In the genomic region with DNA sequence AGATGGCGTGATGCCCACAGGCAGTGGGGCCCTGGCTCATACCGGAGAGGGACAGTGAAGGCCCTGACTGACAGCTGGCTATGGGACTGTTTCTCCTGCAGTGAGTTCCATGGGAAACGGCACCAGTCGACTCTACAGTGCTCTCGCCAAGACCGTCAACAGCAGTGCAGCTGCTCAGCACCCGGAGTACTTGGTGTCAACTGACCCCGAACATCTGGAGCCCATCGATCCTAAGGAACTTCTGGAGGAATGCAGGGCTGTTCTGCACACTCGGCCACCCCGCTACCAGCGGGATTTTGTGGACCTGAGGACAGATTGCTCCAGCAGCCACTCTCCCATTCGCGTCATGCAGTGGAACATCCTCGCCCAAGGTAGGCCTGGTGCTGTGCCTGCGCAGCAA, we compare ENCODE assay signal across 13 mouse cellular contexts. TPM values are rescaled to one million over a fixed set of nuclear protein-coding genes. Genes with fewer than 3 reads are reported as not detected.
DNase-seq lines count a peak whose midpoint lies in the region; ATAC-seq and TF ChIP-seq lines count a peak whose summit lies in the region.
"Had no signal": no experiment of that assay in that cellular context is flagged by ENCODE, and none has a peak within 500 bp of the region (broad histone marks: within the 10 kb centered on the region; RNA-seq: fewer than 3 reads in every experiment).

No protein-coding gene starts in this region.

- TF ChIP-seq POLR2A in CH12.LX (IDR thresholded peaks at IDR 0.05; ENCODE audit: low read depth, low read length), result no peak

- intact Hi-C loops in heart, postnatal 36 days (cut with DNase I), result no loop called here
- intact Hi-C loops in left cerebral cortex, postnatal 14 days (cut with DNase I), result no loop called here

- WGBS in lung, embryonic 15.5 days, result 56% methylated on average over 16 of the region's 16 CpGs

- TF ChIP-seq EP300 in CH12.LX (IDR thresholded peaks at IDR 0.05; ENCODE audit: low read length), result no peak

- no peak overlapping the region for H3K9ac ChIP-seq in CH12.LX (ENCODE audit: insufficient read depth, low read depth)
- no peak overlapping the region for H3K9ac ChIP-seq in lung, embryonic 15.5 days

- TF ChIP-seq CTCF in CH12.LX (conservative IDR thresholded peaks at IDR 0.05 in 1 of 2, IDR thresholded peaks at IDR 0.05 in 1 of 2; ENCODE audit: low read depth in 2 of 2, low read length in 2 of 2), result no peak

- TF ChIP-seq RAD21 in CH12.LX (IDR thresholded peaks at IDR 0.05; ENCODE audit: low read depth, low read length), result no peak

- no peaks in the 10 kb centered on the region for H3K9me3 ChIP-seq in CH12.LX (replicated peaks; ENCODE audit: low read length)
- H3K9me3 ChIP-seq in lung, embryonic 15.5 days, result no peaks in the 10 kb centered on the region
- H3K9me3 ChIP-seq: hindbrain, embryonic 10.5 days had no signal

- H3K27me3 ChIP-seq in CH12.LX (replicated peaks), result no peaks in the 10 kb centered on the region
- no peaks in the 10 kb centered on the region for H3K27me3 ChIP-seq in lung, embryonic 15.5 days

- dilution Hi-C loops in CH12.LX (cut with MboI; ENCODE audit: extremely low pct_ligation_motif_present, extremely low pct_unique_long_range_greater_than_20kb, low sequenced_read_pairs), result no loop called here

- no peaks in the 10 kb centered on the region; the same call in 1 of the 2 replicates for H3K79me2 ChIP-seq in CH12.LX (replicated peaks; ENCODE audit: control insufficient read depth, extremely low read depth, insufficient read depth, poor library complexity, severe bottlenecking)

- H3K4me2 ChIP-seq in CH12.LX (ENCODE audit: insufficient read depth, low read depth, poor library complexity, severe bottlenecking), result no peak overlapping the region
- no peak overlapping the region for H3K4me2 ChIP-seq in lung, embryonic 15.5 days

- peak; percentile 92 for ATAC-seq in lung, embryonic 15.5 days (ENCODE audit: borderline replicate concordance, extremely low read depth, low FRiP score, low TSS enrichment)

- H3K36me3 ChIP-seq in CH12.LX (replicated peaks in 1 of 2; ENCODE audit: control insufficient read depth in 1 of 2, insufficient read depth in 1 of 2, low read length in 1 of 2), result peaks cover 28 to 61% of the 10 kb centered on the region in 2 experiments
- H3K36me3 ChIP-seq in lung, embryonic 15.5 days, result peaks cover 14% of the 10 kb centered on the region

- peak overlapping the region; percentile 38; the same call in 1 of the 2 replicates for H3K27ac ChIP-seq in CH12.LX (ENCODE audit: insufficient read depth, low read depth)
- peak overlapping the region; percentile 15; the same call in 1 of the 2 replicates for H3K27ac ChIP-seq in lung, embryonic 15.5 days
- H3K27ac ChIP-seq: hindbrain, embryonic 10.5 days had no signal

- H3K4me3 ChIP-seq in CH12.LX (replicated peaks in 1 of 3; ENCODE audit: low read depth in 2 of 3, low read length in 2 of 3, poor library complexity in 1 of 3), result peak overlapping the region in 1 of 3 experiments; percentile 15
- no peak overlapping the region for H3K4me3 ChIP-seq in lung, embryonic 15.5 days
- H3K4me3 ChIP-seq: hindbrain, embryonic 10.5 days had no signal

- in situ Hi-C loops in CH12.LX (cut with MboI; ENCODE audit: low pct_ligation_motif_present, low pct_unique_long_range_greater_than_20kb, low sequenced_read_pairs), result no loop called here

- peak; percentile 96 for DNase-seq in heart, adult 11 months
- DNase-seq in heart, postnatal 36 days, result no peak
- DNase-seq in CH12.LX (ENCODE audit: extremely low read depth), result no peak
- DNase-seq in forelimb bud, embryonic 11.5 days (ENCODE audit: low read depth, low spot score), result peak; percentile 62
- no peak for DNase-seq in left cerebral cortex, adult 18-20 months (ENCODE audit: low spot score in 2 of 2)
- DNase-seq in frontal cortex, postnatal 10 days (ENCODE audit: low spot score in 2 of 2), result no peak
- DNase-seq in left cerebral cortex, postnatal 14 days (ENCODE audit: low spot score in 2 of 2), result no peak
- DNase-seq: cerebellum, adult 18-20 months; layer of hippocampus, postnatal 36 days; midbrain, embryonic 14.5 days; retina, postnatal 1 day had no signal

- peaks cover 9 to 24% of the 10 kb centered on the region in 2 experiments for H3K4me1 ChIP-seq in CH12.LX (ENCODE audit: control insufficient read depth in 1 of 2, insufficient read depth in 2 of 2)
- peaks cover 14% of the 10 kb centered on the region; the same call in 1 of the 2 replicates for H3K4me1 ChIP-seq in lung, embryonic 15.5 days
- H3K4me1 ChIP-seq: hindbrain, embryonic 10.5 days had no signal

TF ChIP-seq in CH12.LX, 34 proteins besides CTCF, POLR2A, EP300 and RAD21:
- TF ChIP-seq ZMIZ1 (IDR thresholded peaks at IDR 0.05; ENCODE audit: low read depth, low read length), result no peak
- no peak for TF ChIP-seq NELFE (IDR thresholded peaks at IDR 0.05; ENCODE audit: low read depth, low read length)
- TF ChIP-seq TBP (conservative IDR thresholded peaks at IDR 0.05; ENCODE audit: low read depth, low read length), result no peak
- TF ChIP-seq NRF1 (IDR thresholded peaks at IDR 0.05; ENCODE audit: low read depth, low read length), result no peak
- no peak for TF ChIP-seq CHD2 (IDR thresholded peaks at IDR 0.05; ENCODE audit: low read length)
- no peak for TF ChIP-seq ZC3H11A (IDR thresholded peaks at IDR 0.05; ENCODE audit: low read depth, low read length)
- TF ChIP-seq SMC3 (IDR thresholded peaks at IDR 0.05; ENCODE audit: low read depth, low read length), result no peak
- no peak for TF ChIP-seq ZNF384 (IDR thresholded peaks at IDR 0.05; ENCODE audit: low read depth, low read length)
- TF ChIP-seq TCF12 (IDR thresholded peaks at IDR 0.05; ENCODE audit: low read depth, low read length), result no peak
- TF ChIP-seq HCFC1 (IDR thresholded peaks at IDR 0.05; ENCODE audit: low read depth, low read length), result no peak
- no peak for TF ChIP-seq PAX5 (IDR thresholded peaks at IDR 0.05; ENCODE audit: low read length)
- no peak for TF ChIP-seq JUND (conservative IDR thresholded peaks at IDR 0.05; ENCODE audit: low read depth, low read length)
- no peak for TF ChIP-seq USF1 (IDR thresholded peaks at IDR 0.05; ENCODE audit: low read depth, low read length)
- no peak for TF ChIP-seq GABPA (IDR thresholded peaks at IDR 0.05; ENCODE audit: insufficient replicate concordance, low read depth, low read length)
- no peak for TF ChIP-seq KAT2A (IDR thresholded peaks at IDR 0.05; ENCODE audit: insufficient replicate concordance, low read length)
- TF ChIP-seq ELF1 (IDR thresholded peaks at IDR 0.05; ENCODE audit: low read depth, low read length), result no peak
- TF ChIP-seq MYC (IDR thresholded peaks at IDR 0.05; ENCODE audit: low read depth, low read length), result no peak
- TF ChIP-seq UBTF (IDR thresholded peaks at IDR 0.05; ENCODE audit: low read depth, low read length), result no peak

RNA-seq across cellular contexts. Expression of a gene that starts 23.5 kb away (rescaled TPM):
- 10 to 100 TPM; 33.6 to 35.1 TPM for total RNA-seq in heart, postnatal 36 days (2021)
- total RNA-seq in CH12.LX (2012; rRNA removed) (8.7 and 10.2 TPM in 2 replicates), CH12.LX (2014; rRNA removed) (13.8 and 14.5 TPM in 2 replicates)
- polyA plus RNA-seq in CH12.LX (2012; ENCODE audit: insufficient read length, low read depth), result 9.9 and 12.0 TPM in 2 replicates
- 6.9 and 7.2 TPM in 2 replicates for polyA plus RNA-seq in lung, embryonic 15.5 days (2015; fragmentation: Nextera tagmentation; extraction: Ambion mirVana)
- 10 to 100 TPM; 51.0 to 56.1 TPM for total RNA-seq in left cerebral cortex, adult 18-20 months (2021)
- 10 to 100 TPM; 51.0 to 52.6 TPM for total RNA-seq in left cerebral cortex, postnatal 14 days (2021)

Comparison
In these comparisons a context has a peak if more than half of its experiments do, and no peak if none do; other contexts are left out.
1. DNase-seq: peak in heart, adult 11 months (single experiment) and forelimb bud, embryonic 11.5 days (single experiment); none in heart, postnatal 36 days (0 of 2), CH12.LX (single experiment), left cerebral cortex, adult 18-20 months (0 of 2), frontal cortex, postnatal 10 days (0 of 2) and left cerebral cortex, postnatal 14 days (0 of 2).